Mouse (Mus musculus): ENCODE measurements around the gene Poldip2. TPM values are rescaled to one million over a fixed set of nuclear protein-coding genes. Genes with fewer than 3 reads are reported as not detected.

Gene Poldip2
- total and polyA plus RNA-seq, 3 experiments, result 102 to 144 (median 103) TPM

DNA sequence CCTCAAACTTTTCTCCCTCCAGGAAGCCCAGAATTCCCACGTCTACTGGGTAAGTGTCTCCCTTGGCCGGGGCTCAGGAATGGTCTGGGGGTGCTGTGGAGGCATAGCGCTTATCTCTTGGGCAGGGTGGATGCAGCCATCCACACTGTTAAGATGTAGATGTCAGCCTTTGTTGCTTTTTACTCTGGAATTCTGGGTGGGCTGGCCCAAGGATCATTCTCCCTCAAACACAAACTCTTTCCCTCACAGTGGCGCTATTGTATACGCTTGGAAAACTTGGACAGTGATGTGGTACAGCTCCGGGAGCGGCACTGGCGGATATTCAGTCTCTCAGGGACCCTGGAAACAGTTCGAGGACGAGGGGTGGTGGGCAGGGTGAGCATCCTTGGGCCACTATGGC lies 6.9 kb downstream of the Poldip2 start:
- dilution Hi-C loops (cut with MboI; ENCODE audit: extremely low pct_ligation_motif_present, extremely low pct_unique_long_range_greater_than_20kb, low sequenced_read_pairs), result no loop called here
- peaks cover 79 to 94% of the 10 kb centered on the region in 2 experiments for H3K36me3 ChIP-seq (replicated peaks in 1 of 2; ENCODE audit: control insufficient read depth in 1 of 2, insufficient read depth in 1 of 2, low read length in 1 of 2)
- H3K9ac ChIP-seq (ENCODE audit: insufficient read depth, low read depth), result no peak overlapping the region

DNA sequence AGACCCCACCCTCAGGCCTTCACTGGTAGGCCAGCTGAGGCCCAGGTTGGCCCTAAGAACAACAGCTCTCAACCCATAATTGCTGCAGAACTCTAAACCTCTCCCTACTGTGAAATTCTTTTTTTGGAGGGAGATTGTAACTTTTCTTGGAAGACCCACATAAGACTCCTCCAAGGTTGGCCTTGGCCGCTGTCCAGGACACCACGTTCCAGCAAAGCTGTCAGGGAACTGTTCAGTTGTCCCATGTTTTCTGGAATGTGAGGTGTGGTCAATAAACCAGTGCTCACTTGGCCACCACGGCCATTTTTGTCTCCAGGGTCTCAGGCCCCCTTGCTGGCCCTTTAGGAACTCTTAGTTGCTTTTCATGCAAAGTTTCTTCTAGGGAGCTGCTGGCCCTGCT lies 9.9 kb downstream of the Poldip2 start:
- H3K36me3 ChIP-seq (replicated peaks in 1 of 2; ENCODE audit: control insufficient read depth in 1 of 2, insufficient read depth in 1 of 2, low read length in 1 of 2), result peaks cover 88 to 96% of the 10 kb centered on the region in 2 experiments

More for the DNA sequence above, 6.9 kb downstream of the Poldip2 start:
- H3K4me3 ChIP-seq (replicated peaks in 1 of 3; ENCODE audit: low read depth in 2 of 3, low read length in 2 of 3, poor library complexity in 1 of 3), result no peak overlapping the region
- H3K9me3 ChIP-seq (replicated peaks; ENCODE audit: low read length), result no peaks in the 10 kb centered on the region
- H3K79me2 ChIP-seq (replicated peaks; ENCODE audit: control insufficient read depth, extremely low read depth, insufficient read depth, poor library complexity, severe bottlenecking), result 0 out of 2 replicates have a peak, but pooled peaks cover under 1% of the 10 kb centered on the region
- H3K4me1 ChIP-seq (ENCODE audit: control insufficient read depth in 1 of 2, insufficient read depth in 2 of 2), result peaks cover 0 to 12% of the 10 kb centered on the region in 2 experiments; a peak in 1 of 4 replicates
- DNase-seq (ENCODE audit: extremely low read depth), result no peak
- H3K4me2 ChIP-seq (ENCODE audit: insufficient read depth, low read depth, poor library complexity, severe bottlenecking), result no peak overlapping the region
- TF ChIP-seq TCF12 (IDR thresholded peaks at IDR 0.05; ENCODE audit: low read depth, low read length), result no peak
- no peak for TF ChIP-seq MEF2A (IDR thresholded peaks at IDR 0.05; ENCODE audit: borderline replicate concordance, low read depth, low read length)
- TF ChIP-seq USF2 (conservative IDR thresholded peaks at IDR 0.05; ENCODE audit: low read depth, low read length), result no peak
- no peak for TF ChIP-seq UBTF (IDR thresholded peaks at IDR 0.05; ENCODE audit: low read depth, low read length)
- no peak for TF ChIP-seq MAFK (IDR thresholded peaks at IDR 0.05; ENCODE audit: insufficient replicate concordance, low read length)
- no peak for TF ChIP-seq CTCF (conservative IDR thresholded peaks at IDR 0.05 in 1 of 2, IDR thresholded peaks at IDR 0.05 in 1 of 2; ENCODE audit: low read depth in 2 of 2, low read length in 2 of 2)
- TF ChIP-seq MAX (IDR thresholded peaks at IDR 0.05; ENCODE audit: low read length), result no peak
- no peak for TF ChIP-seq TBP (conservative IDR thresholded peaks at IDR 0.05; ENCODE audit: low read depth, low read length)
- TF ChIP-seq EP300 (IDR thresholded peaks at IDR 0.05; ENCODE audit: low read length), result no peak
- no peak for TF ChIP-seq NELFE (IDR thresholded peaks at IDR 0.05; ENCODE audit: low read depth, low read length)
- TF ChIP-seq CHD1 (IDR thresholded peaks at IDR 0.05; ENCODE audit: low read depth, low read length), result no peak
- TF ChIP-seq JUN (IDR thresholded peaks at IDR 0.05; ENCODE audit: insufficient read depth, low read depth, low read length), result no peak
- no peak for TF ChIP-seq SIN3A (IDR thresholded peaks at IDR 0.05; ENCODE audit: low read length)
- no peak for TF ChIP-seq MAZ (IDR thresholded peaks at IDR 0.05; ENCODE audit: low read depth, low read length)
- H3K27me3 ChIP-seq (replicated peaks), result no peaks in the 10 kb centered on the region
- in situ Hi-C loops (cut with MboI; ENCODE audit: low pct_ligation_motif_present, low pct_unique_long_range_greater_than_20kb, low sequenced_read_pairs), result no loop called here
- no peak overlapping the region for H3K27ac ChIP-seq (ENCODE audit: insufficient read depth, low read depth)

More for the DNA sequence above, 9.9 kb downstream of the Poldip2 start:
- H3K4me2 ChIP-seq (ENCODE audit: insufficient read depth, low read depth, poor library complexity, severe bottlenecking), result no peak overlapping the region
- H3K79me2 ChIP-seq (replicated peaks; ENCODE audit: control insufficient read depth, extremely low read depth, insufficient read depth, poor library complexity, severe bottlenecking), result no peaks in the 10 kb centered on the region
- no peak overlapping the region for H3K4me3 ChIP-seq (replicated peaks in 1 of 3; ENCODE audit: low read depth in 2 of 3, low read length in 2 of 3, poor library complexity in 1 of 3)
- no peak for TF ChIP-seq MEF2A (IDR thresholded peaks at IDR 0.05; ENCODE audit: borderline replicate concordance, low read depth, low read length)
- TF ChIP-seq ZNF384 (IDR thresholded peaks at IDR 0.05; ENCODE audit: low read depth, low read length), result no peak
- no peak for TF ChIP-seq RAD21 (IDR thresholded peaks at IDR 0.05; ENCODE audit: low read depth, low read length)
- H3K27me3 ChIP-seq (replicated peaks), result no peaks in the 10 kb centered on the region
- DNase-seq (ENCODE audit: extremely low read depth), result no peak
- H3K9me3 ChIP-seq (replicated peaks; ENCODE audit: low read length), result no peaks in the 10 kb centered on the region
- dilution Hi-C loops (cut with MboI; ENCODE audit: extremely low pct_ligation_motif_present, extremely low pct_unique_long_range_greater_than_20kb, low sequenced_read_pairs) (no loop called here), in situ Hi-C loops (cut with MboI; ENCODE audit: low pct_ligation_motif_present, low pct_unique_long_range_greater_than_20kb, low sequenced_read_pairs) (no loop called here)
- H3K27ac ChIP-seq (ENCODE audit: insufficient read depth, low read depth), result no peak overlapping the region
- no peaks in the 10 kb centered on the region for H3K4me1 ChIP-seq (ENCODE audit: control insufficient read depth in 1 of 2, insufficient read depth in 2 of 2)
- no peak overlapping the region for H3K9ac ChIP-seq (ENCODE audit: insufficient read depth, low read depth)
